Mouse (Mus musculus) embryonic fibroblast, embryonic 13.5 days (primary cell): ENCODE measurements at regions not wholly inside any gene's neighbourhood (a gene's known extent, or its start where the extent isn't known, plus 50 kb on each side); places are given as distances from the start of the nearest gene placed in this dataset.

Experiments used
- CTCF ChIP-seq: IDR thresholded peaks from 2 replicates; pipeline ENCODE4 v1.5.1; 2011; ENCODE audit warnings: mild to moderate bottlenecking, control low read depth, low read length, moderate library complexity, borderline replicate concordance; ENCODE audit not compliant: insufficient read depth
- POLR2A ChIP-seq: IDR thresholded peaks from 2 replicates; pipeline ENCODE4 v1.6.1; 2011; ENCODE audit warnings: low read depth, mild to moderate bottlenecking, control low read depth, low read length, moderate library complexity

DNA sequence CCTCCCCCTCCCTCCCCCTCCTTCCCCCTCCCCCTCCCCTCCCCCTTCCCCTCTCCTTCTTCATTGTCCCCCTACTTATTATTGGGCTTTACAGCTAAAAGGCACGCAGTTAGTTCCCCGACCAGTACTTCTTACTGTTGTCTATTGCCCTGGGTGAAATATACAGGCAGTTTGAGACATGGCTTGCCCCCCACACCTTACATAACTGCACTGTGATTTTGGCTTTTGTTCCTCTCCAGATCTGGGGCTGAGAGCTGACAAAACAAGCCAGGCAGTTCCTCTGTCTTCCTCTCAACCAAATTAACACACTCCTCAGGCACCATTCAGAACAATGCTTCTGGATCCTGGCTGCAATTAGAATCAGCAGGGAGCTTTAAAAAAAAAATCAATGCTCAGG is 116.4 kb upstream of the Dlg1 start:
- TF ChIP-seq CTCF: no peak
- TF ChIP-seq POLR2A: no peak
